Mouse (Mus musculus) layer of hippocampus, adult 2 months (tissue): ENCODE results near the gene Gm3233. TPM values are rescaled to one million over a fixed set of nuclear protein-coding genes. Genes with fewer than 3 reads are reported as not detected.
A peak's percentile ranks its signal among the peaks of the same experiment; 100 is the strongest.

Experiments
- DNase-seq, 2 experiments: peaks; one replicate each; pipeline ENCODE4 v3.0.0; 2022; ENCODE audit warnings: low spot score in 2 of 2
- H3K27ac ChIP-seq: fragments of 200-600 bp; 2 replicates; pipeline ENCODE4 v1.8.1; 2022
- H3K4me3 ChIP-seq: fragments of 200-600 bp; 2 replicates; pipeline ENCODE4 v1.8.1; 2022; ENCODE audit warnings: mild to moderate bottlenecking
- CTCF ChIP-seq: fragments of 200-600 bp; conservative IDR thresholded peaks from 2 replicates; pipeline ENCODE4 v1.8.1; 2022; ENCODE audit warnings: antibody characterized with exemption, mild to moderate bottlenecking, moderate library complexity
- total RNA-seq, 2 experiments: library from RNA; stranded (reverse); gene quantifications; 2 replicates each; pipeline ENCODE4 v1.2.3; 2021

The Gm3233 gene
- total RNA-seq, 2 experiments from 2014 or later: not detected

GRCm38 (mm10) chr10:77709831-77710230 lies 49.7 kb downstream of the Gm3233 start:
- Histone ChIP-seq H3K27ac (no peak overlapping the region), H3K4me3 (no peak overlapping the region)
- TF ChIP-seq CTCF: peak; percentile 68
- peak in 1 of 2 experiments; percentile 21 for DNase-seq

Other genes with a start within 250 kb of the Gm3233 start
- 10 to 100 TPM; 32.8 to 35.2 TPM for gene Fam207a, start 243.9 kb downstream of the Gm3233 start, total RNA-seq
- gene Itgb2, start 229.4 kb downstream of the Gm3233 start, total RNA-seq: 1 to 10 TPM; 3.3 to 4.6 TPM
- 10 to 100 TPM; 76.9 to 77.5 TPM for gene Pttg1ip, start 178.0 kb downstream of the Gm3233 start, total RNA-seq
- gene Sumo3, start 153.6 kb downstream of the Gm3233 start, total RNA-seq: 100 to 1,000 TPM; 131 to 138 TPM
- gene Gm49325, start 153.5 kb downstream of the Gm3233 start, total RNA-seq: 10 to 100 TPM; 18.3 to 27.0 TPM
- gene Ube2g2, start 137.4 kb downstream of the Gm3233 start, total RNA-seq: 10 to 100 TPM; 81.6 to 95.4 TPM
- gene Tspear, start 73.1 kb downstream of the Gm3233 start, total RNA-seq: not detected
- not detected for gene Gm19402, start 68.9 kb downstream of the Gm3233 start, total RNA-seq
- gene Gm9508, start 62.4 kb downstream of the Gm3233 start, total RNA-seq: not detected
- not detected for gene Gm10272, start 53.1 kb downstream of the Gm3233 start, total RNA-seq
- gene Gm10024, start 48.2 kb downstream of the Gm3233 start, total RNA-seq: not detected
- gene Gm10142, start 43.9 kb downstream of the Gm3233 start, total RNA-seq: not detected
- not detected for gene Krtap12-1, start 39.1 kb downstream of the Gm3233 start, total RNA-seq
- gene Gm10100, start 33.2 kb downstream of the Gm3233 start, total RNA-seq: not detected
- gene Gm18596, start 17.0 kb downstream of the Gm3233 start, total RNA-seq: not detected
- not detected for gene Gm9736, start 8.3 kb downstream of the Gm3233 start, total RNA-seq
- gene Gm3238, start 11.6 kb upstream of the Gm3233 start, total RNA-seq: not detected
- gene Gm7138, start 17.3 kb upstream of the Gm3233 start, total RNA-seq: not detected
- not detected for gene Gm3250, start 22.9 kb upstream of the Gm3233 start, total RNA-seq
- not detected for gene Gm7137, start 28.5 kb upstream of the Gm3233 start, total RNA-seq
- gene Gm9639, start 35.4 kb upstream of the Gm3233 start, total RNA-seq: not detected
- gene Gm19668, start 39.5 kb upstream of the Gm3233 start, total RNA-seq: not detected
- not detected for gene Gm9507, start 52.2 kb upstream of the Gm3233 start, total RNA-seq
- gene Gm2696, start 55.0 kb upstream of the Gm3233 start, total RNA-seq: not detected
- not detected for gene Krtap10-4, start 67.4 kb upstream of the Gm3233 start, total RNA-seq
- gene Krtap10-10, start 76.3 kb upstream of the Gm3233 start, total RNA-seq: not detected
- gene Gm36176, start 87.1 kb upstream of the Gm3233 start, total RNA-seq: not detected
- not detected for gene Gm10318, start 93.2 kb upstream of the Gm3233 start, total RNA-seq
- gene Gm3285, start 102.3 kb upstream of the Gm3233 start, total RNA-seq: not detected
- 1 to 10 TPM; 3.6 to 3.7 TPM for gene Lrrc3, start 142.9 kb upstream of the Gm3233 start, total RNA-seq
- 10 to 100 TPM; 37.4 to 41.5 TPM for gene Trpm2, start 210.9 kb upstream of the Gm3233 start, total RNA-seq
- gene 1810043G02Rik, start 218.8 kb upstream of the Gm3233 start, total RNA-seq: 10 to 100 TPM; 37.1 to 44.4 TPM